Mouse (Mus musculus) embryonic stem cell, embryonic (primary cell): Measurements from ENCODE around the gene Wwox.

Source experiments
- CTCF ChIA-PET, 4 experiments: fragments of 300-600 bp in 2 of 4; fragments of 350-600 bp in 2 of 4; sonication (Branson Sonifier 250); formaldehyde crosslinking; loops; one replicate each; lab custom pipeline; 2022; ENCODE audit warnings: inconsistent platforms in 2 of 4; lab: Charles Lee
- POLR2A ChIA-PET, 4 experiments: fragments of 300-600 bp in 2 of 4; fragments of 350-600 bp in 2 of 4; sonication (Branson Sonifier 250); formaldehyde crosslinking; loops; one replicate each; lab custom pipeline; 2022; ENCODE audit warnings: antibody characterized with exemption in 4 of 4, inconsistent platforms in 1 of 4; lab: Charles Lee

Gene Wwox

GRCm38 (mm10) chr8:115208415-115209192 is 769.1 kb downstream of the Wwox start:
- POLR2A ChIA-PET: interaction anchor here in 2 of 4 experiments (0.7 kb wide), 2 partner anchors 41 to 118 kb away, joined by 3 read pairs; no protein-coding TSS in a partner anchor
- CTCF ChIA-PET: interaction anchor here in 1 of 4 experiments (0.6 kb wide), 1 partner anchor 105 kb away, joined by 3 read pairs; no protein-coding TSS in a partner anchor

GRCm38 (mm10) chr8:115210014-115210413 is 770.6 kb downstream of the Wwox start:
- ChIA-PET POLR2A (no interaction called here), CTCF (no interaction called here)

GRCm38 (mm10) chr8:115213126-115213525 is 773.7 kb downstream of the Wwox start:
- CTCF ChIA-PET: no interaction called here
- POLR2A ChIA-PET: interaction anchor here in 1 of 4 experiments (0.7 kb wide), 1 partner anchor 156 kb away, joined by 7 read pairs; no protein-coding TSS in a partner anchor

- ChIA-PET POLR2A (interaction anchor here in 1 of 4 experiments (0.6 kb wide), 1 partner anchor 462 kb away, joined by 3 read pairs; no protein-coding TSS in a partner anchor), CTCF (interaction anchor here in 1 of 4 experiments (0.7 kb wide), 1 partner anchor 504 kb away, joined by 4 read pairs; no protein-coding TSS in a partner anchor)
Measured at GRCm38 (mm10) chr8:115214870-115215269, 775.4 kb downstream of the Wwox start.

- CTCF ChIA-PET: no interaction called here
- POLR2A ChIA-PET: no interaction called here
Measured at GRCm38 (mm10) chr8:115216801-115217200, 777.3 kb downstream of the Wwox start.

GRCm38 (mm10) chr8:115222545-115222944 is 783.1 kb downstream of the Wwox start:
- POLR2A ChIA-PET: no interaction called here

GRCm38 (mm10) chr8:115226781-115227583 is 787.5 kb downstream of the Wwox start:
- POLR2A ChIA-PET: interaction anchor here in 2 of 4 experiments (0.6 to 1.1 kb wide), 3 partner anchors 8 to 478 kb away, joined by 3 read pairs; no protein-coding TSS in a partner anchor

More at GRCm38 (mm10) chr8:115222545-115222944, 783.1 kb downstream of the Wwox start:
- CTCF ChIA-PET: no interaction called here

GRCm38 (mm10) chr8:115228903-115229302 is 789.4 kb downstream of the Wwox start:
- CTCF ChIA-PET: no interaction called here
- POLR2A ChIA-PET: no interaction called here

More at GRCm38 (mm10) chr8:115226781-115227583, 787.5 kb downstream of the Wwox start:
- CTCF ChIA-PET: interaction anchor here in 1 of 4 experiments (0.7 kb wide), 2 partner anchors 11 to 349 kb away, joined by 4 read pairs; no protein-coding TSS in a partner anchor

GRCm38 (mm10) chr8:115234068-115234467 is 794.6 kb downstream of the Wwox start:
- ChIA-PET CTCF (no interaction called here), POLR2A (no interaction called here)

GRCm38 (mm10) chr8:115237596-115237995 is 798.1 kb downstream of the Wwox start:
- ChIA-PET POLR2A (no interaction called here), CTCF (interaction anchor here in 1 of 4 experiments (0.6 kb wide), 1 partner anchor 10 kb away, joined by 4 read pairs; no protein-coding TSS in a partner anchor)

- CTCF ChIA-PET: interaction anchor here in 1 of 4 experiments (0.7 kb wide), 1 partner anchor 261 kb away, joined by 4 read pairs; no protein-coding TSS in a partner anchor
- POLR2A ChIA-PET: no interaction called here
Measured at GRCm38 (mm10) chr8:115243465-115244027, 804.1 kb downstream of the Wwox start.

GRCm38 (mm10) chr8:115249688-115250366 is 810.4 kb downstream of the Wwox start:
- ChIA-PET POLR2A (interaction anchor here in 2 of 4 experiments (0.7 to 0.9 kb wide), 3 partner anchors 10 to 51 kb away, joined by 3 to 5 read pairs (median 4); no protein-coding TSS in a partner anchor), CTCF (interaction anchor here in 1 of 4 experiments (0.6 kb wide), 1 partner anchor 278 kb away, joined by 3 read pairs; no protein-coding TSS in a partner anchor)

- POLR2A ChIA-PET: no interaction called here
- CTCF ChIA-PET: no interaction called here
Measured at GRCm38 (mm10) chr8:115255550-115255949, 816.1 kb downstream of the Wwox start.

GRCm38 (mm10) chr8:115257417-115257816 is 818.0 kb downstream of the Wwox start:
- ChIA-PET POLR2A (no interaction called here), CTCF (interaction anchor here in 1 of 4 experiments (0.6 kb wide), 1 partner anchor 230 kb away, joined by 3 read pairs; no protein-coding TSS in a partner anchor)

GRCm38 (mm10) chr8:115259806-115260205 is 820.4 kb downstream of the Wwox start:
- CTCF ChIA-PET: no interaction called here
- POLR2A ChIA-PET: interaction anchor here in 2 of 4 experiments (0.5 to 0.6 kb wide), 2 partner anchors 10 to 204 kb away, joined by 3 to 4 read pairs; no protein-coding TSS in a partner anchor

GRCm38 (mm10) chr8:115267196-115267595 is 827.7 kb downstream of the Wwox start:
- POLR2A ChIA-PET: no interaction called here
- CTCF ChIA-PET: interaction anchor here in 1 of 4 experiments (0.7 kb wide), 1 partner anchor 142 kb away, joined by 3 read pairs; no protein-coding TSS in a partner anchor

- ChIA-PET CTCF (no interaction called here), POLR2A (no interaction called here)
Measured at GRCm38 (mm10) chr8:115269601-115270000, 830.1 kb downstream of the Wwox start.

- ChIA-PET POLR2A (no interaction called here), CTCF (no interaction called here)
Measured at GRCm38 (mm10) chr8:115273976-115274375, 834.5 kb downstream of the Wwox start.
